ENCODE assay signal across 19 mouse cellular contexts in genomic region chr1:91851300-91851699, GRCm38 (mm10). TPM values are rescaled to one million over a fixed set of nuclear protein-coding genes. Genes with fewer than 3 reads are reported as not detected.
"Had no signal": no experiment of that assay in that cellular context is flagged by ENCODE, and none has a peak within 500 bp of the region (broad histone marks: within the 10 kb centered on the region; RNA-seq: fewer than 3 reads in every experiment).

No protein-coding gene starts in this region.

- H3K4me3 ChIP-seq: left cerebral cortex, adult 2 months; liver, embryonic 13.5 days; midbrain, embryonic 12.5 days; midbrain, embryonic 15.5 days; neural tube, embryonic 12.5 days; neural tube, embryonic 15.5 days had no signal

- H3K27ac ChIP-seq: left cerebral cortex, adult 2 months; liver, embryonic 13.5 days; macrophage; midbrain, embryonic 12.5 days; midbrain, embryonic 15.5 days; neural tube, embryonic 12.5 days; neural tube, embryonic 15.5 days had no signal

- H3K9me3 ChIP-seq: liver, embryonic 13.5 days; midbrain, embryonic 12.5 days; midbrain, embryonic 15.5 days; neural tube, embryonic 12.5 days; neural tube, embryonic 15.5 days had no signal

- H3K9ac ChIP-seq: liver, embryonic 13.5 days; lung, embryonic 14.5 days; midbrain, embryonic 12.5 days; midbrain, embryonic 15.5 days; neural tube, embryonic 12.5 days; neural tube, embryonic 15.5 days had no signal

- DNase-seq: kidney, postnatal 36 days; layer of hippocampus, postnatal 36 days; liver, embryonic 13.5 days; right cerebral cortex, adult 18-20 months; right cerebral cortex, postnatal 14 days; right cerebral cortex, postnatal 4 days; thymus, adult 18-20 months; thymus, postnatal 36 days had no signal

- H3K4me2 ChIP-seq: liver, embryonic 13.5 days; lung, embryonic 14.5 days; midbrain, embryonic 12.5 days; midbrain, embryonic 15.5 days; neural tube, embryonic 12.5 days; neural tube, embryonic 15.5 days had no signal

- H3K36me3 ChIP-seq: liver, embryonic 13.5 days; midbrain, embryonic 12.5 days; midbrain, embryonic 15.5 days; neural tube, embryonic 12.5 days; neural tube, embryonic 15.5 days had no signal

- H3K27me3 ChIP-seq: liver, embryonic 13.5 days; midbrain, embryonic 12.5 days; midbrain, embryonic 15.5 days; neural tube, embryonic 12.5 days; neural tube, embryonic 15.5 days had no signal

- ATAC-seq: intestine, embryonic 16.5 days; midbrain, embryonic 15.5 days had no signal

- H3K4me1 ChIP-seq: liver, embryonic 13.5 days; midbrain, embryonic 12.5 days; midbrain, embryonic 15.5 days; neural tube, embryonic 12.5 days; neural tube, embryonic 15.5 days had no signal

RNA-seq across cellular contexts. Expression of gene Twist2, which starts 50.0 kb away (rescaled TPM):
- total RNA-seq: liver, adult 2 months; megakaryocyte, adult 5-6 weeks had no signal
- polyA plus RNA-seq: liver, embryonic 16.5 days; macrophage had no signal
